Mouse (Mus musculus) gastrocnemius, postnatal 36 days (tissue): ENCODE data around the gene Ildr1. TPM values are rescaled to one million over a fixed set of nuclear protein-coding genes. Genes with fewer than 3 reads are reported as not detected.

ENCODE experiments used
- DNase-seq, 2 experiments: peaks; one replicate each; pipeline ENCODE4 v3.0.0; 2022
- intact Hi-C: fragments of 180-260 bp; cut with DNase I; formaldehyde crosslinking; loops from one replicate; pipeline ENCODE4 v1.15.1; 2025
- long read RNA-seq, 2 experiments: library from polyadenylated mRNA; stranded (forward); transcript quantifications; one replicate each; pipeline ENCODE4 v2.0.0; 2021
- total RNA-seq, 2 experiments: library from RNA; stranded (reverse); gene quantifications; 2 replicates each; pipeline ENCODE4 v1.2.3; 2021

The Ildr1 gene
- total RNA-seq: not detected
- long read RNA-seq, experiment 1: 0 reads
- long read RNA-seq, experiment 2: 0 reads

- no peak for DNase-seq
- intact Hi-C loops: no loop called here
These were observed at the start of gene Ildr1 for GRCm38 (mm10) chr16:36693818-36694413. TSS of gene Ildr1 (plus strand) at chr16:36693978.

GRCm38 (mm10) chr16:36645124-36645523, 48.7 kb upstream of the Ildr1 start:
- intact Hi-C loops: no loop called here

GRCm38 (mm10) chr16:36649304-36649703, 44.5 kb upstream of the Ildr1 start:
- DNase-seq: no peak
- intact Hi-C loops: no loop called here

More at GRCm38 (mm10) chr16:36645124-36645523, 48.7 kb upstream of the Ildr1 start:
- DNase-seq: no peak

GRCm38 (mm10) chr16:36650511-36650910, 43.3 kb upstream of the Ildr1 start:
- intact Hi-C loops: no loop called here
- DNase-seq: no peak

GRCm38 (mm10) chr16:36651174-36651766, 42.5 kb upstream of the Ildr1 start:
- DNase-seq: no peak
- intact Hi-C loops: no loop called here

- no peak for DNase-seq
- intact Hi-C loops: no loop called here
These were observed 38.6 kb upstream of the Ildr1 start for GRCm38 (mm10) chr16:36655199-36655598.

GRCm38 (mm10) chr16:36655910-36656309, 37.9 kb upstream of the Ildr1 start:
- DNase-seq: no peak
- intact Hi-C loops: no loop called here

GRCm38 (mm10) chr16:36661330-36661729, 32.4 kb upstream of the Ildr1 start:
- no peak for DNase-seq
- intact Hi-C loops: no loop called here

GRCm38 (mm10) chr16:36663484-36663883, 30.3 kb upstream of the Ildr1 start:
- DNase-seq: no peak
- intact Hi-C loops: no loop called here

- intact Hi-C loops: no loop called here
- DNase-seq: no peak
These were observed 28.0 kb upstream of the Ildr1 start, which contains the start of gene Cd86 for GRCm38 (mm10) chr16:36665782-36666181. TSS of gene Cd86 (minus strand) at chr16:36666081.

GRCm38 (mm10) chr16:36666448-36667017, 27.2 kb upstream of the Ildr1 start:
- intact Hi-C loops: no loop called here
- no peak for DNase-seq

- intact Hi-C loops: no loop called here
- DNase-seq: no peak
These were observed 23.2 kb upstream of the Ildr1 start for GRCm38 (mm10) chr16:36670590-36670989.

- intact Hi-C loops: no loop called here
- DNase-seq: no peak
These were observed 20.6 kb upstream of the Ildr1 start for GRCm38 (mm10) chr16:36673196-36673595.

GRCm38 (mm10) chr16:36674457-36675204, 19.1 kb upstream of the Ildr1 start:
- no peak for DNase-seq
- intact Hi-C loops: no loop called here

- intact Hi-C loops: no loop called here
- DNase-seq: no peak
These were observed 18.5 kb upstream of the Ildr1 start for GRCm38 (mm10) chr16:36675304-36675703.

- intact Hi-C loops: no loop called here
- DNase-seq: no peak
These were observed 17.9 kb upstream of the Ildr1 start for GRCm38 (mm10) chr16:36675902-36676301.

GRCm38 (mm10) chr16:36681829-36682228, 11.9 kb upstream of the Ildr1 start:
- DNase-seq: no peak
- intact Hi-C loops: no loop called here

- DNase-seq: no peak
- intact Hi-C loops: no loop called here
These were observed 9.4 kb upstream of the Ildr1 start for GRCm38 (mm10) chr16:36684325-36684918.

- intact Hi-C loops: no loop called here
- no peak for DNase-seq
These were observed 5.7 kb upstream of the Ildr1 start for GRCm38 (mm10) chr16:36688076-36688475.

- DNase-seq: no peak
- intact Hi-C loops: no loop called here
These were observed 2.3 kb upstream of the Ildr1 start for GRCm38 (mm10) chr16:36691484-36691883.

GRCm38 (mm10) chr16:36694798-36695290, 1.1 kb downstream of the Ildr1 start:
- no peak for DNase-seq
- intact Hi-C loops: no loop called here
